Mouse (Mus musculus) c-Kit-positive CD71-positive TER-119-positive erythroid progenitor cells, embryonic 14.5 days (primary cell): ENCODE results near the gene Rnf44.

Source experiments
- DNase-seq: peaks from one replicate; pipeline ENCODE4 v3.0.0-alpha.2; 2013; ENCODE audit warnings: low spot score

Rnf44 gene

GRCm38 (mm10) chr13:54686139-54687053 is 7.3 kb downstream of the Rnf44 start:
- DNase-seq: peak; percentile 27

GRCm38 (mm10) chr13:54685174-54685573 is 8.5 kb downstream of the Rnf44 start:
- DNase-seq: no peak

DNA sequence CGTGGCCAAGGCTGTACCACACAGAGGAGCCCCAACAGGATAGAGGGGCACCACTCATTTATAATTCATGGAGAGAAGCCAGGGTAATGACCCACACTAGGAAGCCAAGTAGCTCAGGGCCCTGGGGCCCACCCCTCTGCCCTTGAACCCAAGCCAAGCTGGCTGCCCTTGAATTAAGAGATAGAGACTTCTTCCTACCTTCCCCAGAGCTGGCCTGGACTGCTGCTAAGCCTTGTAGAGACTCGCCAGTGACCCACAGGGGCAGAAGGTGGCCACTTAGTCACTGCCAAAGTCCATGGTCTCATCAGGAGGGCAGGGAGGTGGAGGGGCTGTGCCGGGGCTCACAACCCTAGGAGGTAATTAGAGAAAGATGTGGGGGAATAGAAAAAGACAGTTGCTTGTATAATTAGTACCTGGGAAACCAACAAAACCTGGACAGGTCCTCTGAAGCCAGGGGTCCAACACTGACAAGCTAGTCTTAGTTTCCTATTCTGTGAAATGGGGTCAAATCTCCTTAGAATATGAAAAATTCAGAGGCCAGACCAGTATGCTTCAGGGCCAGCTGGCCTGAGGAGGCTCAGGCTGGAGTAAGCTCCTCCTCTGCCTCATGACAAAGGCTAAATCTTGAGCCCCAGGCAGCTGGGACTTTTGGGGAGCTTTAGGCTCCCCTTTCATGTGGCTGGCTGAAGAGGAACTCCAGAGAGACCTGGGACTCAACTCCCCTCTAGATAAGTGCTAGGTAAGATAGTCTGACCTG is 9.4 kb downstream of the Rnf44 start:
- DNase-seq: no peak

- DNase-seq: no peak
Measured at GRCm38 (mm10) chr13:54683301-54683700, 10.4 kb downstream of the Rnf44 start.

- peak; percentile 30 for DNase-seq
Measured at GRCm38 (mm10) chr13:54681291-54681690, 12.4 kb downstream of the Rnf44 start.

- peak; percentile 88 for DNase-seq
Measured at GRCm38 (mm10) chr13:54680184-54680853, 13.4 kb downstream of the Rnf44 start.

- DNase-seq: no peak
Measured at GRCm38 (mm10) chr13:54678263-54678662, 15.4 kb downstream of the Rnf44 start.

- no peak for DNase-seq
Measured at GRCm38 (mm10) chr13:54675895-54676590, 17.7 kb downstream of the Rnf44 start.

DNA sequence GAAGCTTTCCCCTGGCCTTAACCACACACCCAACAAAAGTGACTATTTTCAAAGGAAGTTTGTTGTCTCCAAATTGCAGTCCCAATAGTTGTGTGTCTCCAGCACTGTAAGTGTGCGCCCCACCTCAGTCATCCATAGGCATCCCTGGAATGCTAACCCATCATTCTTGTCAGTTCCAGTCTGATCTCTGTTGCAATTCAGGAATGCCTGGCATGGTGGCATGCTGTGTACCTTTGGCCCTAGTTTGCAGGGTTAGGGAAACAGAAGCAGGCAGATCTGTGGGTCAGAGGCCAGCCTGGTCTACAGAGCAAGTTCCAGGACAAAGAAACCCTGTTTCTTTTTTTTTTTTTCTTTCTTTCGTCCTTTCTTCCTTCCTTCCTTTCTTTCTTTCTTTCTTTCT is 23.2 kb downstream of the Rnf44 start:
- no peak for DNase-seq

DNA sequence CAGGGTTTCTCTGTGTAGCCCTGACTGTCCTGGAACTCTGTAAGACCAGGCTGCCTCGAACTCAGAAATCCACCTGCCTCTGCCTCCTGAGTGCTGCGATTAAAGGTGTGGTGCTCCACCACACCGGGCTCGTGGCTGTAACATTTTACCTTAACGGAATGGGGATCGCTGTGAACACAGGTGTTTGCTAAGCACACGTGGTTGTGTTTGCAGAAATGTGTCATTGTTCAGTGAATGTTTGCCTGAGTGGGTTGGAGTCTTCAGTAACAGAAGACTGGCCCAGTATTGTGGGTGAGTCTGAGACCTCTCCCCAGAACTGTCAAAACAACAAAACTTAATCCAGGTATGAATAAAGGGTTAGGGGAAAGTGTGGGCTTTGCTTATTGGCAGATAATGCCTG is 28.6 kb downstream of the Rnf44 start:
- DNase-seq: no peak

DNA sequence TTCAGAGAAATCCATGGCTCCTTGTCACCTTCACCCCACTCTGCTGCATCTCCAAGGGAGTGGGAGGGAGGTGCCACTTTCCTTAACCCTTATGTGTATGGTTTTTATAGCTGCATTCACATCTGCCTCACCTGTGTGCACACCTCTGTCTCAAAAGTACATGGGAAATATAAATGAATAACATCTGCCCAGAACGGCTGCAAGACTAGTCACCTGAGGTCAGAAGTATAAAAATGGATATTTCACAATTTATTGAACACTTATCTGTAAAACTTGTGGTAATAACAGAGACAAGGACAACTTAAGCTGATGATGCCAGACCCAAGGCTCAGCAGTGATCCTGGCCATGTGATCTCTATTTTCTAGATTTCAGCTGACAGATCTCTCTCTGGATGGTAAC is 29.2 kb downstream of the Rnf44 start:
- no peak for DNase-seq

DNA sequence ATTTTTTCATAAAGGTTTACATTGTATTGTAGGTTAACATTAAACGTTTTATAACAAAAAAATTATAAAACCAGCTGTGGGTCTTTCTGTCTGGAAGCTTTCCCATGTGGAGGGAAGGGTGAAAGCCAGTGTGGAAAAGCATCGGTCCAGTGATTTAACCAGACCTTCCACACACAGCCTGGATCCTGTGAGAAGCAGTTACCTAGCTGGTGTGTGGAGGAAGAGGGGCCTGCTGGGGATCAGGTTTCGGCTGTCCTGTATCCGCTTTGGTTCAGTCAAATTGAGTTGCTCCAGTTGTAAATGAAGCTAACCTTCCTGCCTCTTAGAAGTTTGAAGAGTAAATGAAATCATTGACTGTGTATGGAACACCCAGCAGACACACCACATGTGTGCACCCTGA is 29.7 kb downstream of the Rnf44 start:
- no peak for DNase-seq

GRCm38 (mm10) chr13:54661358-54661757 is 32.3 kb downstream of the Rnf44 start:
- no peak for DNase-seq

DNA sequence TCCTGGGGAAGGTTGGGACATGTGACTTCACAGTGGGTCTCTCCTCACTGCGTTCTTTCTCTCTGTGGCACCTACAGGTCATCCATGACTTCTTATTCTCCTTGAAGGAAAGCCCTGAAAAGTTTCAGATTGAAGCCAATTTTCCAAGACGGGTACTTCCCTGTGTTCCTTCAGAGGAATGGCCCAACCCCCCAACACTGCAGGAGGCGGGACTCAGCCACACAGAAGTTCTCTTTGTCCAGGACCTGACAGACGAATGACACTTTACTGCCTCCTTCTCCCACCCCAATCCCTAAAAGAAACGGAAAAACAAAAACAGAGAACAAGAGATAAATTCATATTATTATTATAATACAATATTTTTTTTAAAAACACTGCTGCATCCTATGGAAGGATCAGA is 32.8 kb downstream of the Rnf44 start:
- DNase-seq: no peak

- DNase-seq: no peak
Measured at GRCm38 (mm10) chr13:54650461-54650860, 43.2 kb downstream of the Rnf44 start.

GRCm38 (mm10) chr13:54635011-54635410 is 58.7 kb downstream of the Rnf44 start:
- DNase-seq: no peak

DNA sequence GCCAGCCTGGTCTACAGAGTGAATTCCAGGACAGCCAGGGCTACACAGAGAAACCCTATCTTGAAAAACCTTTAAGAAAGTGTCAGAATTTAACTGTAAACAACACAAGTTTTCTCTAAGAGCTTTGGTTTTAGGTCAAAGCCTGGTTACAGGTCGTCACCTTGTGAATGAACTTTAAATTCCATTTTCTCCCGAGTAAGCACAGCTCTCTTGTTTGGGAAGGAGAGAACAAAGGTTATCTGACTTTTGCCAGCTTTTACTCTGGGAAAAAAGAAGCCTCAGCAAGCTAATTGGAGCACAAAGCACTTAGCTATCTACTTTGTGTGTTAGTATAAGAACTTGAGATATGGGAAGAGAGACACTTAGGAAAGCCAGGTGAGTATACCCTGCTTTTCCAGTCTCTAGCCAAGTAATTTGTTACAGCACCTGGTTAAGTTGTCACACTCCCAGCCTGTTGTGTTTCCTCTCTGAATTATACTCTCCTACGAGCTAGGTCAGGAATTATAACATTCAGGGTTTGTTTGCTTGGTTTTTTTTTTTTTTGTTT is 60.9 kb downstream of the Rnf44 start:
- DNase-seq: no peak
